Mouse (Mus musculus) hematopoietic multipotent progenitor cell, adult 10-12 weeks (in vitro differentiated cells): ENCODE results near the gene Krt4. TPM values are rescaled to one million over a fixed set of nuclear protein-coding genes. Genes with fewer than 3 reads are reported as not detected.

Experiments used
- polyA plus RNA-seq: library from polyadenylated mRNA; stranded (reverse); fragments of >175 nt; gene quantifications from 2 replicates; pipeline ENCODE4 v1.2.3, GENCODE M21; 2012; ENCODE audit warnings: low replicate concordance

Krt4 gene
- 0.07 TPM in 1 of 2 replicates, not detected in the other for polyA plus RNA-seq

GRCm38 (mm10) chr15:101924635-101925034 lies at the start of gene Krt4:
Gene Krt4, minus strand, starts transcription at chr15:101924735.

GRCm38 (mm10) chr15:101954187-101954586 lies 29.7 kb upstream of the Krt4 start, which contains the start of gene Krt78:
Gene Krt78, minus strand, starts transcription at chr15:101954287.

GRCm38 (mm10) chr15:101940274-101940829 lies 15.8 kb upstream of the Krt4 start, which contains the start of gene Krt79:
Gene Krt79, minus strand, starts transcription at chr15:101940324.

GRCm38 (mm10) chr15:101892820-101893219 lies 31.7 kb downstream of the Krt4 start, which contains the start of gene Krt76:
Gene Krt76, minus strand, starts transcription at chr15:101892920.

GRCm38 (mm10) chr15:101869431-101869830 lies 55.1 kb downstream of the Krt4 start, which contains the start of gene Krt77:
Gene Krt77, minus strand, starts transcription at chr15:101869705.

Other genes starting within 250 kb of the Krt4 start
- not detected in 2 replicates for gene Krt6b, start 244.4 kb downstream of the Krt4 start, polyA plus RNA-seq
- not detected in 2 replicates for gene Krt6a, start 230.4 kb downstream of the Krt4 start, polyA plus RNA-seq
- gene Krt5, start 211.8 kb downstream of the Krt4 start, polyA plus RNA-seq: not detected in 2 replicates
- gene Krt71, start 181.6 kb downstream of the Krt4 start, polyA plus RNA-seq: not detected in 2 replicates
- gene Krt72, start 138.3 kb downstream of the Krt4 start, polyA plus RNA-seq: not detected in 2 replicates
- not detected in 2 replicates for gene Krt73, start 122.4 kb downstream of the Krt4 start, polyA plus RNA-seq
- not detected in 2 replicates for gene Krt2, start 106.6 kb downstream of the Krt4 start, polyA plus RNA-seq
- gene Krt1, start 73.9 kb downstream of the Krt4 start, polyA plus RNA-seq: not detected in 2 replicates
- gene Krt77, start 55.0 kb downstream of the Krt4 start, polyA plus RNA-seq: not detected in 2 replicates
- gene Krt76, start 31.8 kb downstream of the Krt4 start, polyA plus RNA-seq: not detected in 2 replicates
- gene Krt79, start 15.6 kb upstream of the Krt4 start, polyA plus RNA-seq: not detected in 2 replicates
- gene Krt78, start 29.6 kb upstream of the Krt4 start, polyA plus RNA-seq: not detected in 2 replicates
- not detected in 2 replicates for gene Krt8, start 79.7 kb upstream of the Krt4 start, polyA plus RNA-seq
- gene Krt18, start 103.4 kb upstream of the Krt4 start, polyA plus RNA-seq: 0.15 and 0.29 TPM in 2 replicates
- 93.4 and 169 TPM in 2 replicates for gene Eif4b, start 149.0 kb upstream of the Krt4 start, polyA plus RNA-seq
- 1.7 and 2.5 TPM in 2 replicates for gene Tns2, start 175.7 kb upstream of the Krt4 start, polyA plus RNA-seq
- 11.8 and 25.2 TPM in 2 replicates for gene Spryd3, start 211.5 kb upstream of the Krt4 start, polyA plus RNA-seq
- 1.1 and 3.3 TPM in 2 replicates for gene Igfbp6, start 219.6 kb upstream of the Krt4 start, polyA plus RNA-seq
- 1.0 and 2.3 TPM in 2 replicates for gene Soat2, start 225.8 kb upstream of the Krt4 start, polyA plus RNA-seq